Mouse (Mus musculus) layer of hippocampus, adult 11-12 months (tissue): ENCODE measurements around the gene Bzw2.
"Not testable (repeated sequence)": the region's sequence is repeated elsewhere in the genome, so short reads cannot be mapped to it uniquely, and the experiment has no call there.

Source experiments
- DNase-seq: peaks from one replicate; pipeline ENCODE4 v3.0.0; 2022; ENCODE audit warnings: low spot score

Gene Bzw2

GRCm38 (mm10) chr12:36157638-36158308 lies at the start of gene Bzw2:
TSS of gene Bzw2 (minus strand) at chr12:36158080.
- peak; percentile 65 for DNase-seq

GRCm38 (mm10) chr12:36207072-36207799 lies 49.4 kb upstream of the Bzw2 start:
- DNase-seq = peak; percentile 57

GRCm38 (mm10) chr12:36205579-36206119 lies 47.8 kb upstream of the Bzw2 start:
- not testable (repeated sequence) for DNase-seq

- no peak for DNase-seq
Measured at GRCm38 (mm10) chr12:36194976-36195375, 37.1 kb upstream of the Bzw2 start.

- DNase-seq = no peak
Measured at GRCm38 (mm10) chr12:36190343-36190742, 32.5 kb upstream of the Bzw2 start.

- DNase-seq = no peak
Measured at GRCm38 (mm10) chr12:36189610-36190009, 31.7 kb upstream of the Bzw2 start.

- no peak for DNase-seq
Measured at GRCm38 (mm10) chr12:36187081-36187480, 29.2 kb upstream of the Bzw2 start.

- no peak for DNase-seq
Measured at GRCm38 (mm10) chr12:36182570-36182969, 24.7 kb upstream of the Bzw2 start.

GRCm38 (mm10) chr12:36177227-36177626 lies 19.3 kb upstream of the Bzw2 start:
- no peak for DNase-seq

- DNase-seq = no peak
Measured at GRCm38 (mm10) chr12:36165299-36165698, 7.4 kb upstream of the Bzw2 start.

GRCm38 (mm10) chr12:36164126-36164791 lies 6.4 kb upstream of the Bzw2 start:
- no peak for DNase-seq

GRCm38 (mm10) chr12:36157304-36157637 lies 609 bp downstream of the Bzw2 start:
- DNase-seq = no peak

- DNase-seq = peak; percentile 88
Measured at GRCm38 (mm10) chr12:36156637-36157303, 1.1 kb downstream of the Bzw2 start, which contains the start of gene Ankmy2. TSS of gene Ankmy2 (plus strand) at chr12:36157114.

- DNase-seq = no peak
Measured at GRCm38 (mm10) chr12:36156101-36156636, 1.7 kb downstream of the Bzw2 start.

GRCm38 (mm10) chr12:36155141-36155641 lies 2.7 kb downstream of the Bzw2 start:
- peak; percentile 33 for DNase-seq

- no peak for DNase-seq
Measured at GRCm38 (mm10) chr12:36150737-36151136, 7.1 kb downstream of the Bzw2 start.

- DNase-seq = no peak
Measured at GRCm38 (mm10) chr12:36150265-36150664, 7.6 kb downstream of the Bzw2 start.

GRCm38 (mm10) chr12:36146230-36147011 lies 11.5 kb downstream of the Bzw2 start:
- no peak for DNase-seq

- DNase-seq = no peak
Measured at GRCm38 (mm10) chr12:36140401-36140800, 17.5 kb downstream of the Bzw2 start.

GRCm38 (mm10) chr12:36137192-36137591 lies 20.7 kb downstream of the Bzw2 start:
- no peak for DNase-seq

- no peak for DNase-seq
Measured at GRCm38 (mm10) chr12:36136285-36136684, 21.6 kb downstream of the Bzw2 start.
